Mouse (Mus musculus): ENCODE data around the gene Cdca5. TPM values are rescaled to one million over a fixed set of nuclear protein-coding genes. Genes with fewer than 3 reads are reported as not detected.

Gene Cdca5
- polyA plus RNA-seq, 1 experiment = not detected

DNA sequence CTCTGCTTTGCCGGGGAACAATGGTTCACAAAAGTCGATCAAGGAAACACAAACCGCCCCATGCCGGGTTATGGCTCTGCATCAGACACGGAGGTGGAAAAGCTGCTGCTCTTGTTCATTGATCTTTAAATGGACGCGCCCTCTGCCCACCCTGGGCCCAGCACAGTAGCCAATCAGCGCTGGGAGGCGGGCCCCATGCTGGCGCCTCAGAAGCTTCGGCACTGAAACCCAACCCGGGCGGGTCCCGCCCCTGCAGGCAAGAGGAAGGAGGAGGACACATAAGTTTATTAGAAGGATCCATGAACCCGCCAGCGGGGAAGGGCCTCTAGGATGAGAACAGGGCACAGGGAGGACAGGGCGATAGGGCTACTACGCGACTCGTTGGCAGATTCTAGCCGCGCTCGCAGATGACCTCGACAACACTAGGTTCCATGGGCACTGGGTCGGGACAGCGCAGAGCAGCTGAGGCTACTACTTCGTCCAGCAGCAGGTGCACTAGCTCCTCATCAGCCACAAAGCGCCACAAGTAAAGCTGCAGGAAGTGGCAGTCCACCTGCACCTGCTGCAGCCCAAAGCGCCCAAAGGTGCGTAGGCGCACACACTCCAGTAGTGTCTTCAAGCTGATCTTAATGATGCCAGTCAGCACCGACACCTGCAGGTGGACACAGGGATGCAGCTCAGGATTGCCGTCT, 16.9 kb upstream of the Cdca5 start, which contains the start of gene Tm7sf2:
Tm7sf2 (minus strand) TSS at position 650 of the 692 bp plus-strand sequence.
- WGBS = 10% methylated on average over 33 of the region's 33 CpGs
- peak within 1 kb of the TSS; percentile 59 for H3K4me3 ChIP-seq (ENCODE audit: insufficient read depth, low read depth, low read length)
- peaks cover 23% of the 10 kb centered on the region for H3K4me1 ChIP-seq (ENCODE audit: control insufficient read depth, insufficient read depth, low read length)
- TF ChIP-seq POLR2A (IDR thresholded peaks at IDR 0.05; ENCODE audit: insufficient read depth, low read depth, low read length) = 0 out of 2 replicates have a peak, but pooled peaks have one; percentile 38
- no peak for TF ChIP-seq CTCF (IDR thresholded peaks at IDR 0.05; ENCODE audit: insufficient read depth, low read depth, low read length)
- peak within 1 kb of the TSS; percentile 67 for H3K27ac ChIP-seq (ENCODE audit: insufficient read depth, low read depth, low read length)

- 88% methylated on average over 4 of the region's 4 CpGs for WGBS
- TF ChIP-seq POLR2A (IDR thresholded peaks at IDR 0.05; ENCODE audit: insufficient read depth, low read depth, low read length) (no peak), CTCF (IDR thresholded peaks at IDR 0.05; ENCODE audit: insufficient read depth, low read depth, low read length) (no peak)
- no peak overlapping the region for H3K4me3 ChIP-seq (ENCODE audit: insufficient read depth, low read depth, low read length)
- H3K27ac ChIP-seq (ENCODE audit: insufficient read depth, low read depth, low read length) = no peak overlapping the region
- peaks cover 19% of the 10 kb centered on the region for H3K4me1 ChIP-seq (ENCODE audit: control insufficient read depth, insufficient read depth, low read length)
Measured at GRCm38 (mm10) chr19:6068951-6069350, 15.8 kb upstream of the Cdca5 start.

GRCm38 (mm10) chr19:6069851-6070250, 14.9 kb upstream of the Cdca5 start:
- Histone ChIP-seq H3K27ac (ENCODE audit: insufficient read depth, low read depth, low read length) (no peak overlapping the region), H3K4me3 (ENCODE audit: insufficient read depth, low read depth, low read length) (no peak overlapping the region), H3K4me1 (ENCODE audit: control insufficient read depth, insufficient read depth, low read length) (peaks cover 19% of the 10 kb centered on the region)
- 90% methylated on average over 10 of the region's 10 CpGs for whole genome bisulfite sequencing
- TF ChIP-seq POLR2A (IDR thresholded peaks at IDR 0.05; ENCODE audit: insufficient read depth, low read depth, low read length) (no peak), CTCF (IDR thresholded peaks at IDR 0.05; ENCODE audit: insufficient read depth, low read depth, low read length) (no peak)

- no peak overlapping the region for H3K4me3 ChIP-seq (ENCODE audit: insufficient read depth, low read depth, low read length)
- TF ChIP-seq POLR2A (IDR thresholded peaks at IDR 0.05; ENCODE audit: insufficient read depth, low read depth, low read length) (no peak), CTCF (IDR thresholded peaks at IDR 0.05; ENCODE audit: insufficient read depth, low read depth, low read length) (no peak)
- H3K4me1 ChIP-seq (ENCODE audit: control insufficient read depth, insufficient read depth, low read length) = peaks cover 19% of the 10 kb centered on the region
- WGBS = 88% methylated on average over 31 of the region's 31 CpGs
- no peak overlapping the region for H3K27ac ChIP-seq (ENCODE audit: insufficient read depth, low read depth, low read length)
Measured at GRCm38 (mm10) chr19:6070571-6071250, 14.1 kb upstream of the Cdca5 start.

DNA sequence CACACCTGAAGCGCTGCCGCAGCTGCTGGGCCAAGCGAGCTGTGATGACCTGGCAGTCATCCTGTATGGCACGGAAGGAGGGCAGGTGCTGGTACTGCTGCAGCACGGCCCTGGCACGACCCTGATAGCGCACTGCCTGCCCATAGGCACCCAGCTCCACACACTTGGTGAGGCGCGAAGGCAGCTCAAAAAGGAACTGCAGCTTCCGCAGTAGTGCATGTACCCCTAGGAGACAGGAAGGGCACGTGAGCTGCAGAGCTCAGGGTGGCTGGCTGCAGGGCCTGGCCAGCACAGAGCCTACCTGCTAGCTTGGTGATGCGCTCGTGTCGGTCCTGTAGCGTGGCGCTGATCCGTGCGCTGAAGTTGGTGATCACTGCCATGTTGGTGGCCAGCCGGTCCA, 13.5 kb upstream of the Cdca5 start:
- H3K27ac ChIP-seq (ENCODE audit: insufficient read depth, low read depth, low read length) = no peak overlapping the region
- peaks cover 22% of the 10 kb centered on the region for H3K4me1 ChIP-seq (ENCODE audit: control insufficient read depth, insufficient read depth, low read length)
- TF ChIP-seq CTCF (IDR thresholded peaks at IDR 0.05; ENCODE audit: insufficient read depth, low read depth, low read length) (no peak), POLR2A (IDR thresholded peaks at IDR 0.05; ENCODE audit: insufficient read depth, low read depth, low read length) (no peak)
- H3K4me3 ChIP-seq (ENCODE audit: insufficient read depth, low read depth, low read length) = no peak overlapping the region
- whole genome bisulfite sequencing = 92% methylated on average over 19 of the region's 19 CpGs

- Histone ChIP-seq H3K4me3 (ENCODE audit: insufficient read depth, low read depth, low read length) (no peak overlapping the region), H3K4me1 (ENCODE audit: control insufficient read depth, insufficient read depth, low read length) (peaks cover 8% of the 10 kb centered on the region), H3K27ac (ENCODE audit: insufficient read depth, low read depth, low read length) (no peak overlapping the region)
- WGBS = 92% methylated on average over 5 of the region's 5 CpGs
- TF ChIP-seq CTCF (IDR thresholded peaks at IDR 0.05; ENCODE audit: insufficient read depth, low read depth, low read length) (no peak), POLR2A (IDR thresholded peaks at IDR 0.05; ENCODE audit: insufficient read depth, low read depth, low read length) (no peak)
Measured at GRCm38 (mm10) chr19:6073889-6074288, 10.9 kb upstream of the Cdca5 start.

DNA sequence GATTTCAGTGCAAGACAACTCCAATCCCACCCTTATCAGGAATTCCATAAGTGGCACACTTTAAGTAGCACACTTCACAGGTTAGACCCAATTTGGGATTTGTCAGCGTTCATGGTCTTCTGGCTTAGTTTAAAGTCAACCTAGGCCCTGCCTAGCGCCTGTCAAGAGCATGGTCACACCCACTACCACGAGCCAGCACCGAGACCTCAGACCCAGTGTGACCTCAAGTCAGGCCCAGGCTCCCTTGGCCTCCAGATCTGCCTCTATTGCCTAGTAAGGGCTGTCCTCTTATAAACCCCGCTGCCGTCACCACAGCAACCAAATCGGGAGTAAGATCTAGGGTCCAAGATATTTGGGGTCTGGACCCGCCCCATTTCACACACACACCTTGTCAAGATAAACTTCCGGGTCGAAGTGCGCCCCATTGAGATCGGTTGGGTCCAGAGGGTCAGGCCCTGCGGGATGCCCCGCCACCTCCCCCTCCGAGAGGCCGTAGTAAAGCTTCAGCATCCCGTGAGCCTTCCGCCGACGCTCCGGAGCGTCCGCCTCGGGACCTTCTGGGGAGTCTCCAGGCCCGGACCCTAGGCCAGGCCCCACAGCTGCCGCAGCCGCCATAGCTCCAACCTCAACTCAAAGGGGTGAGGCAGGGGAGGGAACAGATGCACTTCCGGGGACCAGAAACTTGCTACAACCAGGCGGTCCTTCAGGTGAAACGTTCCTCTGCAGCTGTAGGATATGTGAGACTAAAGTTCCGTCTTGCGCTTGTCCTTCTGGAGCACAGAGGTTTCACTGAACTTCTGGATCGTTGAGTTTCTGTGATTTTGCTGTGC, 8.0 kb upstream of the Cdca5 start, which contains the start of gene Vps51:
Vps51 (minus strand) TSS at position 668 of the 830 bp plus-strand sequence.
- peak within 1 kb of the TSS; percentile 68 for H3K4me3 ChIP-seq (ENCODE audit: insufficient read depth, low read depth, low read length)
- under 1% methylated on average over 33 of the region's 33 CpGs for WGBS
- TF ChIP-seq CTCF (IDR thresholded peaks at IDR 0.05; ENCODE audit: insufficient read depth, low read depth, low read length) (no peak), POLR2A (IDR thresholded peaks at IDR 0.05; ENCODE audit: insufficient read depth, low read depth, low read length) (peak; percentile 43; the same call in 1 of the 2 replicates)

GRCm38 (mm10) chr19:6079983-6080480, 4.8 kb upstream of the Cdca5 start, which contains the start of gene Tmem262:
TSS of gene Tmem262 (plus strand) at chr19:6080033.
- 90% methylated on average over 12 of the region's 12 CpGs for WGBS
- Histone ChIP-seq H3K4me1 (ENCODE audit: control insufficient read depth, insufficient read depth, low read length) (peaks cover 13% of the 10 kb centered on the region), H3K27ac (ENCODE audit: insufficient read depth, low read depth, low read length) (no peak within 1 kb of the TSS)

More for the DNA sequence above, 8.0 kb upstream of the Cdca5 start, which contains the start of gene Vps51:
- Histone ChIP-seq H3K4me1 (ENCODE audit: control insufficient read depth, insufficient read depth, low read length) (peaks cover 8% of the 10 kb centered on the region), H3K27ac (ENCODE audit: insufficient read depth, low read depth, low read length) (peak within 1 kb of the TSS; percentile 17; the same call in 1 of the 2 replicates)

More at GRCm38 (mm10) chr19:6079983-6080480, 4.8 kb upstream of the Cdca5 start, which contains the start of gene Tmem262:
- no peak within 1 kb of the TSS for H3K4me3 ChIP-seq (ENCODE audit: insufficient read depth, low read depth, low read length)
- no peak for TF ChIP-seq POLR2A (IDR thresholded peaks at IDR 0.05; ENCODE audit: insufficient read depth, low read depth, low read length)
- TF ChIP-seq CTCF (IDR thresholded peaks at IDR 0.05; ENCODE audit: insufficient read depth, low read depth, low read length) = no peak
